Mouse (Mus musculus): ENCODE results near the gene Etfbkmt. TPM values are rescaled to one million over a fixed set of nuclear protein-coding genes. Genes with fewer than 3 reads are reported as not detected.
"Not testable (repeated sequence)": the region's sequence is repeated elsewhere in the genome, so short reads cannot be mapped to it uniquely, and the experiment has no call there.

Etfbkmt gene
- polyA plus RNA-seq, 1 experiment from 2014 or later: 7.6 TPM

DNA sequence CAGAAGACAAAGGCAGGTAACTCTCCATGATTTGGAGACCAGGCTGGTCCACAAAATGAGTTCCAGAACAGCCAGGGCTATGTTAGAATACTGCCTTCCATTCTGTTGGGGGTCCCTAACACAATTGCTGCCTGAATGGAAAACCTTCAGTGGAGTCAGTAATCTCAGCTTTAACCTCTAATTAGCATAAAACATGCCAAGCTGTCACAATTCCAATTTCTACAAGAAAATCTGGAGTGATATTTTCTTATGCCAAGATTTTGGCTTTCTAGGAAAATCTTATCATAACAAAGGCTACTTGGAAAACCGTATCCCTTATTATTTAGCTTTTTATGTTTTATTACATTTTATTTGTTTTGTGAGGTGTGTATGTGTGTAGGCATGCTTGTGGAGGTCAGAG is 36.2 kb upstream of the Etfbkmt start:
- no peaks in the 10 kb centered on the region for H3K27me3 ChIP-seq (replicated peaks)
- no peak for ATAC-seq (ENCODE audit: low FRiP score)
- no peak overlapping the region for H3K4me3 ChIP-seq (replicated peaks)
- H3K27ac ChIP-seq (replicated peaks): no peak overlapping the region
- WGBS: 87% methylated on average over 1 of the region's 1 CpGs
- H3K9me3 ChIP-seq (replicated peaks): no peaks in the 10 kb centered on the region
- H3K4me1 ChIP-seq: peaks cover 9% of the 10 kb centered on the region
- no peak overlapping the region for H3K4me2 ChIP-seq
- no peaks in the 10 kb centered on the region for H3K36me3 ChIP-seq
- no peak overlapping the region for H3K9ac ChIP-seq (replicated peaks)

DNA sequence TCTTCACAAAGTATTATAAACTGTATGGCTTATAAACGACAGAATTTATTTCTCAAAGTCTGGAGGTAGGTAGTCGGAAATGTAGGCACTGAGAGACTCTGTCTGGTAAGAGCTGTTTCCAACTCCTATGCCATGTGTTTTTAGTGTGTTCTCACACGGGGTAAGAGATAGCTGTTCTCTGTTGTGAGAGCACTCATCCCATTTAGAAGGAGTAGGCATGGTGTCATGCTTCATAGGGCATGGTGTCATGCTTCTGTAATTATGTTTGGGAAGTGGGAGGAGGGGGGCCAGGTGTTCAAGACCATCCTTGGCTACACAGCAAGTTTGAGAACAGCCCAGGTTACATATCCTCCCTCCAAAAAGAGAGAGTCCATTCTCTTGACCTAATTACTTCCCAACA is 32.0 kb upstream of the Etfbkmt start:
- ATAC-seq (ENCODE audit: low FRiP score): no peak
- H3K4me2 ChIP-seq: no peak overlapping the region
- H3K27ac ChIP-seq (replicated peaks): no peak overlapping the region
- no peaks in the 10 kb centered on the region for H3K36me3 ChIP-seq
- no peaks in the 10 kb centered on the region for H3K4me1 ChIP-seq
- no peak overlapping the region for H3K9ac ChIP-seq (replicated peaks)
- no peaks in the 10 kb centered on the region for H3K9me3 ChIP-seq (replicated peaks)
- WGBS: 81% methylated on average over 3 of the region's 3 CpGs
- H3K27me3 ChIP-seq (replicated peaks): no peaks in the 10 kb centered on the region
- no peak overlapping the region for H3K4me3 ChIP-seq (replicated peaks)

DNA sequence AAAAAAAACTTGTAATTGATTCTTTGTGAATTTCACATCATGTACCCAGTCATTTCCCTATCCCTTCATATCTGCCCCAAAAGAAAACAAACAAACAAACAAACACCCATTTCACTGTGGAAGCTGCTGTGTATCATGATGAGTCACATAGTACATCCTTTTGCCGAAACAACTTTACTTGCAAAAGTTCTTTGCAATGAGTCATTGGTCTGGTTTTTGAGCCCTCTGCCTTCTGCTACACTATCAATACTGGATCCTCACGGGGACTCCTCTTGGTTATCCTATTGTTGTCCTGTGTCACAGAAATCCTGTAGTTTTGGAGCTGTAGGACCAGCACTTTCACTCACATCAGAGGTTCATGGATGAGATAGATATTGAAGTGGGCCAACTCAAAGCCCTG is 30.7 kb upstream of the Etfbkmt start:
- no peak overlapping the region for H3K27ac ChIP-seq (replicated peaks)
- H3K27me3 ChIP-seq (replicated peaks): no peaks in the 10 kb centered on the region
- no peak overlapping the region for H3K4me3 ChIP-seq (replicated peaks)
- no peak for ATAC-seq (ENCODE audit: low FRiP score)
- H3K9me3 ChIP-seq (replicated peaks): no peaks in the 10 kb centered on the region
- WGBS: 81% methylated on average over 2 of the region's 2 CpGs
- H3K4me2 ChIP-seq: no peak overlapping the region
- H3K4me1 ChIP-seq: no peaks in the 10 kb centered on the region
- H3K9ac ChIP-seq (replicated peaks): no peak overlapping the region
- no peaks in the 10 kb centered on the region for H3K36me3 ChIP-seq

DNA sequence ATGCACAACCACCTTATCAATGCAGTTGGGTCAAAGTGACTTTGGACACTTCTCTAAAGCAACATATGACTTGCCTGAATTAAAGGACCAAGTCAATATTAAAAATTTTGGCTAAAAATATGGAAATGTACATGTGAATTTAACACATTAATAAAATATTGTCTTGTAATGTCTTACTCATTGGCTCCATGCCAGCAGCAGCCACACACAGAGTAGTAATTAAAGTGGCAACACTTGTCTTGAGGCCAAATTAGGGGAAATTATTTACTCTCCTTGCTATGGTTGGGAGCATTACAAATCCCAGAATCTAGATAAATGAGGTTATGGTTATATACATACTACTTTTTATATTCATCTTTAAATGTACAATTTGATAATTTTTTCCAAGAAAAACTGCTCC is 22.7 kb upstream of the Etfbkmt start:
- H3K4me3 ChIP-seq (replicated peaks): no peak overlapping the region
- H3K4me1 ChIP-seq: no peaks in the 10 kb centered on the region; the same call in 1 of the 2 replicates
- H3K36me3 ChIP-seq: no peaks in the 10 kb centered on the region
- ATAC-seq (ENCODE audit: low FRiP score): no peak
- H3K9me3 ChIP-seq (replicated peaks): no peaks in the 10 kb centered on the region
- no peak overlapping the region for H3K27ac ChIP-seq (replicated peaks)
- H3K27me3 ChIP-seq (replicated peaks): no peaks in the 10 kb centered on the region
- no peak overlapping the region for H3K9ac ChIP-seq (replicated peaks)
- no peak overlapping the region for H3K4me2 ChIP-seq

DNA sequence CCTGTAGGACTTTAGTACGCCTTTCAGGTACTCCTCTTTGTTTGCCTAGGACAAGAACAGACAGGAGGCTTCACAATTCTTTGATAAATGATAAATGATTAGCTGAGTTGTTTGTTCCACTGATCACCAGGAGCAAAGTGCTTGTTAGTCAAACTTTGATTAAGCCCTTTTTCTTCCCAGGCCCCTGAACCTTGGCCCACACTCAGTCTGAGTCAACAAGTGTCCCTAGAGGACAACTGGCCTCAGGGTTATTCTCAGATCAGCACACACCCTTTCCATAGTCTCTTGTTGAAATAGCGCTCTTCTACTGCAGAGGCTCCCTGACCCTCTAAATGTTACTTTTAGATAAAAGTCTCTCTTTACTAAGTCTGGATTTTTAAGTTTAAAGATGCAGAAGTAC is 20.7 kb upstream of the Etfbkmt start:
- no peak overlapping the region for H3K4me2 ChIP-seq
- H3K36me3 ChIP-seq: no peaks in the 10 kb centered on the region
- ATAC-seq (ENCODE audit: low FRiP score): no peak
- H3K27me3 ChIP-seq (replicated peaks): no peaks in the 10 kb centered on the region
- no peaks in the 10 kb centered on the region for H3K9me3 ChIP-seq (replicated peaks)
- no peaks in the 10 kb centered on the region; the same call in 1 of the 2 replicates for H3K4me1 ChIP-seq
- H3K27ac ChIP-seq (replicated peaks): no peak overlapping the region
- H3K4me3 ChIP-seq (replicated peaks): no peak overlapping the region
- H3K9ac ChIP-seq (replicated peaks): no peak overlapping the region
- 72% methylated on average over 2 of the region's 2 CpGs for WGBS

DNA sequence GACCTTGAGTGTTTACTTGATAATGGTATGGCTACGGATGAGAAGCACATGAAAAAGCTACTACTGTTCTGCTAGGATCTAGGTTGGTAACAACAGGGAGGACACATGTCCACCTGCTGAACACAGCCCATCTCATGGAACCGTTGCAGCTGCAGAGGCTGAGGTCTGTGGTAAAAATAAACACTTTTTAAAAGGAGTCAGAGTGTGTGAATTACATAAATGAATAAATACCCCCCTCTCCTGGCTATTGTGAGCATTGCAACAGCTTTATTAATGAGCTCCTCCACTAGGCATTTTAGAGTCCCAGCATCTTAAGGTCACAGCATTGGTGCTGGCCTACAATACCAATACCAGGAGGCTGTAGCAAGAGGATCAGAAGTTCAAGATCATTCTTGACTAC is 19.8 kb upstream of the Etfbkmt start:
- Histone ChIP-seq H3K4me2 (no peak overlapping the region), H3K9me3 (replicated peaks) (no peaks in the 10 kb centered on the region), H3K27ac (replicated peaks) (no peak overlapping the region), H3K9ac (replicated peaks) (no peak overlapping the region), H3K4me3 (replicated peaks) (no peak overlapping the region), H3K27me3 (replicated peaks) (no peaks in the 10 kb centered on the region), H3K36me3 (no peaks in the 10 kb centered on the region), H3K4me1 (no peaks in the 10 kb centered on the region; the same call in 1 of the 2 replicates)
- WGBS: 41% methylated on average over 2 of the region's 2 CpGs
- ATAC-seq (ENCODE audit: low FRiP score): peak; percentile 41

DNA sequence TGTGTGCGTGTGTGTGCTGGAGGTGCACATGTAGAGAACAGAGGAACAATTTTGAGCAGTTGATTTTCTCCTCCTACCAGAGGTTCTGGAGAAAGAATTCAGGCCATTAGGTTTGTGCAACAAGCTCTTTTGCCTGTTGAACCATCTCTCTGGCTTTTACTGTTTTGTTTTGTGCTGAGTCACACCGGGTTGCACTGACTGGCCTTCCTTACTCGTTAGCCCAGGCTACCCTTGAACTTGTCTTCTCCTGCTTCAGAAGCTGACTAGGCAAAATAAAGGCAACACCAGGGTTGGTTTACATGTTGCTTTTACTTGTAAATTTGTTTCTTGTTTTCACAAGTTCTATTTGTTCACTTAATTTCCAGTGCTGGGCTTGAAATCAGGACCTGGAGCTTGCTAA is 16.6 kb upstream of the Etfbkmt start:
- H3K4me1 ChIP-seq: no peaks in the 10 kb centered on the region; the same call in 1 of the 2 replicates
- H3K4me2 ChIP-seq: no peak overlapping the region
- H3K4me3 ChIP-seq (replicated peaks): no peak overlapping the region
- 78% methylated on average over 3 of the region's 3 CpGs for WGBS
- H3K27ac ChIP-seq (replicated peaks): no peak overlapping the region
- H3K9me3 ChIP-seq (replicated peaks): no peaks in the 10 kb centered on the region
- H3K27me3 ChIP-seq (replicated peaks): no peaks in the 10 kb centered on the region
- no peak overlapping the region for H3K9ac ChIP-seq (replicated peaks)
- no peaks in the 10 kb centered on the region for H3K36me3 ChIP-seq
- no peak for ATAC-seq (ENCODE audit: low FRiP score)

DNA sequence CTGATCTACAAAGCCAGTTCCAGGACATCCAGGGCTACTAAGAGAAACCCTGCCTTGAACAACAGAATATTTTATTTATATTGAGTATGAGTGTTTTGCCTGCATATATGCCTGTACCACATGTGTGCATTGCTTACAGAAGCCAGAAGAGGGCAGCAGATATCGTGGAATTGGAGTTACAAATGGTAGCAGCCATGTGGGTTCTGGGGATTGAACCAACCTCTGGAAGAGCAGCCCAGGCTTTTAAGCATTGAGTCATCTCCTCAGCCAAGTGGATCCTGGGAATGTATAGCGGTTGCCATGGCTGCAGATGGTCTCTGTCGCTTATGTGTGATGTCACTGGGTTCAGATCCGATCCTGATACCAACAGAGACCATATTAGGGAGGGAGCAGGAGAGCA is 13.0 kb upstream of the Etfbkmt start:
- WGBS: 72% methylated on average over 4 of the region's 4 CpGs
- H3K4me1 ChIP-seq: no peaks in the 10 kb centered on the region
- H3K4me2 ChIP-seq: no peak overlapping the region

DNA sequence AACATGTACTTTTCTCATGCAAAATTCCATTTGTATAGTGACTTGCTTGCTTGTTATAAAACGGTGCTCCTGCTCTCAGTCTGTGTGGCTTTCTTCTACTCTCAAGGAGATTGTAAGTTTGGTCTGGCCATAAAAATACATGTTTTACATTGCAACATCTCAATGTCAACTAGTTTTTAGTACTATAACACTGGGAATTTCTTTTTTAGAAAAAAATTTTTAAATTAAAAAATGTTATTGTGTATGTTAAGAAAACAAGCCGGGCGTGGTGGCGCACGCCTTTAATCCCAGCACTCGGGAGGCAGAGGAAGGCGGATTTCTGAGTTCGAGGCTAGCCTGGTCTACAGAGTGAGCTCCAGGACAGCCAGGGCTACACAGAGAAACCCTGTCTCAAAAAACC is 9.8 kb upstream of the Etfbkmt start, which contains the start of gene Gm10203:
TSS of gene Gm10203 (plus strand) at position 301 of the 400 bp plus-strand sequence.
- H3K27me3 ChIP-seq (replicated peaks); H3K9me3 ChIP-seq (replicated peaks); H3K4me1 ChIP-seq; H3K36me3 ChIP-seq; H3K27ac ChIP-seq (replicated peaks); H3K4me3 ChIP-seq (replicated peaks); H3K9ac ChIP-seq (replicated peaks); H3K4me2 ChIP-seq; ATAC-seq (ENCODE audit: low FRiP score): not testable (repeated sequence)
- WGBS: 78% methylated on average over 8 of the region's 8 CpGs

More for the DNA sequence above, 13.0 kb upstream of the Etfbkmt start:
- Histone ChIP-seq H3K4me3 (replicated peaks) (no peak overlapping the region), H3K36me3 (no peaks in the 10 kb centered on the region), H3K27me3 (replicated peaks) (no peaks in the 10 kb centered on the region), H3K27ac (replicated peaks) (no peak overlapping the region), H3K9ac (replicated peaks) (no peak overlapping the region), H3K9me3 (replicated peaks) (no peaks in the 10 kb centered on the region)
- no peak; the same call in 1 of the 2 replicates for ATAC-seq (ENCODE audit: low FRiP score)

DNA sequence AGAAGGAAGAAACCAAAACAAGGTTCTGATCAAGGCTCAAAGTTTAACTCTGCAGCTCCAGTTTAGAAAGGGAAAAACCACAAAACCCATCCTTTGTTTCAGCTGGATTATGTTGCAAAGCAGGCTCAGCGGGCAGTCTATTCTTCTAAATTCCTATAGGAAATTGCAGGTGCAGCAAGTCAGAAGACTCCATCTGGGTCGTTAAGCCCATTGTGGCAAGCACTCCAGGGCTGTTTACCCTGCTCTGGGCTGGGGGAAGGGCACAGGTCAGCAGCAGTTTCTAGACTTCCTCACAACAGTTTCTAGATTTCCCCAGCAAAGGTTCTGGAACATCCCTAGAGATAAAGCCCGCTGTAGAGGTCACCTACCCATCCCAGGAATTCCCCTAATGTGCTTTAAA is 8.5 kb upstream of the Etfbkmt start:
- 2% methylated on average over 3 of the region's 3 CpGs for WGBS
- Histone ChIP-seq H3K9ac (replicated peaks) (no peak overlapping the region), H3K27me3 (replicated peaks) (no peaks in the 10 kb centered on the region), H3K9me3 (replicated peaks) (no peaks in the 10 kb centered on the region), H3K36me3 (no peaks in the 10 kb centered on the region), H3K4me1 (0 out of 2 replicates have a peak, but pooled peaks cover 2% of the 10 kb centered on the region), H3K27ac (replicated peaks) (no peak overlapping the region), H3K4me3 (replicated peaks) (no peak overlapping the region), H3K4me2 (no peak overlapping the region)
- no peak for ATAC-seq (ENCODE audit: low FRiP score)

DNA sequence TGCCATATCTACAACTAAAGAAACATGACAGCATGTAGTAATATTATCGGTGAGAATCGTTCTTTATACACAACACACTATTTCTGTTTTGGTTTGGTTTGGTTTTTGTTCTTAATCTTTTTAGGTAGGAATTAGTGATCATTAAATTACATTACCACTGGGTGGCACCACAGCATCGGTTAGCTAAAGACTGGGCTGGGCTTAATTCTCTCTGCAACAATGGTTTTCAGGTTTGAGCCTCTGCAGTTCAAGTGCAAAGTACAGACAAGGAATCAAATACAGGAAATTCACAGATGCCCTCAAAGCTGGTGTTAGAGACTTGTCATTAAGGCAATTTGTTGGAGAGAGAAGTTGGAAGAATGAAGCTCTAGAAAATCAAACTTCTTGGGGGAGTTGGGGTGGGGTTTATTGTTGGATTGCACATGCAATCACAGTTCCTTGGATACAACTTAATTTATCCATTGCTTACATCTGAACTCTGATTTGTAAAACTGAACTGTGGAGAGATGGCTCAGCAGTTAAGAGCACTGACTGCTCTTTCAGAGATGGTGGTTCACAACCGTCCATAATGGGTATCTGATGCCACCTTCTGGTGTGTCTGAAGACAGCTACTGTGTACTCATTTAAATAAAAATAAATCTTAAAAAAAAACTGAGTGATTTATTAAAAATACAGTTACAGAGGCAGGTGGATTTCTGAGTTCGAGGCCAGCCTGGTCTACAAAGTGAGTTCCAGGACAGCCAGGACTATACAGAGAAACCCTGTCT is 7.2 kb upstream of the Etfbkmt start:
- Histone ChIP-seq H3K4me3 (replicated peaks) (no peak overlapping the region), H3K4me2 (no peak overlapping the region), H3K9me3 (replicated peaks) (no peaks in the 10 kb centered on the region), H3K36me3 (no peaks in the 10 kb centered on the region), H3K9ac (replicated peaks) (no peak overlapping the region), H3K4me1 (0 out of 2 replicates have a peak, but pooled peaks cover 2% of the 10 kb centered on the region), H3K27me3 (replicated peaks) (no peaks in the 10 kb centered on the region), H3K27ac (replicated peaks) (no peak overlapping the region)
- WGBS: 19% methylated on average over 5 of the region's 5 CpGs
- peak; percentile 63; the same call in 1 of the 2 replicates for ATAC-seq (ENCODE audit: low FRiP score)

DNA sequence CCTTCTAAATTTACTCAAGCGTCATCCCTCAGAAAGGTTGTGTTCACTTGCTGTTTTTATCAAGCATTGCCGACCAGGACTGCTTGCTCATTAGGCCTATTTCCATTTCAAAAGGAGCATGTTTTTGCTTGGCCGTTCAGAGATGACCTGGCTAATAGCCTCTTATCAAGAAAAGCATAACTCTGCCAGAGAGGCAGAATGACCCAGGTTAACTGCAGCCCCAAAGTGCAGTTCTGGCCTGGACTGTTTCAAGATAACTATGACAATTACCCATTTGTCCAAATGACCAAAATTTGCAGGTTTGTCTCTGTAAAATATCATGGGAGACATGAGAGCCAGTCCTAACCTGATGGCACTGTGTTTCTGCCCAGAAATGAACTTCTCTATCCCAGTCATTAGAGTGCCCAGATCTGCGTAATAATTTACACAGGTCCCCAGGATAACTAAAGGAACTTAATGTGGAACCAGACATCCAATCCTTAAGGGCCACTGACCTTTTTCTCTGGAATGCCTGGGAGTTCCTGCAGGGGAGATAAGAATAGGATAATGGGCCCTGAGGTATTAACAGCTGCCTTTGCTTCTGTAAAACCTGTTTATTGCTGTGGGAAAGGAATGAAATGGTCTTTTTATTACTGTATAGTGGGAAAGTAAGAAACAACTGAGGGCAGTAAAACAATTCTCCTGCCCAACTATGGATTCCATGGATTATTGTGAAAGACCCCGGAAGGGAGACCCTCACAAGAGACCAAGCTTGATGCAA is 5.1 kb upstream of the Etfbkmt start:
- H3K4me1 ChIP-seq: 0 out of 2 replicates have a peak, but pooled peaks cover 2% of the 10 kb centered on the region
- ATAC-seq (ENCODE audit: low FRiP score): no peak
- no peak overlapping the region for H3K4me2 ChIP-seq
- no peak overlapping the region for H3K27ac ChIP-seq (replicated peaks)
- H3K27me3 ChIP-seq (replicated peaks): no peaks in the 10 kb centered on the region
- H3K9ac ChIP-seq (replicated peaks): no peak overlapping the region
- H3K9me3 ChIP-seq (replicated peaks): no peaks in the 10 kb centered on the region
- H3K36me3 ChIP-seq: no peaks in the 10 kb centered on the region
- 7% methylated on average over 5 of the region's 5 CpGs for WGBS
- no peak overlapping the region for H3K4me3 ChIP-seq (replicated peaks)

All from neural tube, embryonic 15.5 days (tissue).